Mouse (Mus musculus) kidney, postnatal 0 days (tissue): ENCODE measurements around the gene Lman2l. TPM values are rescaled to one million over a fixed set of nuclear protein-coding genes. Genes with fewer than 3 reads are reported as not detected.

Experiments used
- ATAC-seq: fragments of 200-750 bp; cut with Nextera tagmentation; replicated peaks from 2 replicates; pipeline ENCODE4 v1.8.0; 2017; ENCODE audit warnings: low read depth, moderate number of reproducible peaks, moderate TSS enrichment, moderate library complexity; ENCODE audit not compliant: low FRiP score
- DNase-seq: peaks from one replicate; pipeline ENCODE4 v3.0.0-alpha.2; 2016; ENCODE audit warnings: low spot score
- H3K27ac ChIP-seq: fragments of 300-500 bp; sonication (generic); 2 replicates; pipeline ENCODE4 v1.5.1; 2014; ENCODE audit warnings: mild to moderate bottlenecking
- H3K27me3 ChIP-seq: fragments of 300-500 bp; sonication (generic); 2 replicates; pipeline ENCODE4 v1.6.1; 2014; ENCODE audit warnings: low read length, mixed read lengths; ENCODE audit not compliant: insufficient read depth
- H3K36me3 ChIP-seq: fragments of 300-500 bp; sonication (generic); 2 replicates; pipeline ENCODE4 v1.6.1; 2014; ENCODE audit warnings: low read length, mixed read lengths; ENCODE audit not compliant: insufficient read depth
- H3K4me1 ChIP-seq: fragments of 300-500 bp; sonication (generic); replicated peaks from 2 replicates; pipeline ENCODE4 v1.6.1; 2014; ENCODE audit warnings: antibody characterized with exemption, low read length, mixed read lengths; ENCODE audit not compliant: insufficient read depth
- H3K4me2 ChIP-seq: fragments of 300-500 bp; sonication (generic); 2 replicates; pipeline ENCODE4 v1.6.1; 2014; ENCODE audit warnings: mild to moderate bottlenecking, low read length, moderate library complexity, mixed read lengths
- H3K4me3 ChIP-seq: fragments of 300-500 bp; sonication (generic); replicated peaks from 2 replicates; pipeline ENCODE4 v1.5.1; 2014; ENCODE audit warnings: low read depth, low read length
- H3K9ac ChIP-seq: fragments of 300-500 bp; sonication (generic); 2 replicates; pipeline ENCODE4 v1.6.1; 2014; ENCODE audit warnings: low read depth, low read length
- H3K9me3 ChIP-seq: fragments of 300-500 bp; sonication (generic); replicated peaks from 2 replicates; pipeline ENCODE4 v1.6.1; 2016; ENCODE audit warnings: low read length, inconsistent platforms, mixed read lengths
- CTCF ChIP-seq: IDR thresholded peaks from 2 replicates; pipeline ENCODE4 v1.5.1; 2016; ENCODE audit warnings: antibody characterized with exemption, low read depth, mild to moderate bottlenecking, moderate library complexity
- WGBS: fragments of 180-500 bp; shearing (Covaris S2); extraction: QIAGEN DNeasy Blood & Tissue Kit; methylation state at CpG from one replicate; pipeline ENCODE4 v1.1.7; 2014; 5-methylcytosine and 5-hydroxymethylcytosine counted together
- polyA plus RNA-seq: library from polyadenylated mRNA; unstranded; fragments of >200 nt; fragmentation: Nextera tagmentation; extraction: Ambion mirVana; gene quantifications from 2 replicates; pipeline ENCODE4 v1.2.1, GENCODE M21; 2015

The Lman2l gene
- polyA plus RNA-seq, 1 experiment from 2014 or later: 35.9 TPM

- no peak for TF ChIP-seq CTCF
- no peak for DNase-seq
- Histone ChIP-seq H3K4me1 (peaks cover 5% of the 10 kb centered on the region), H3K27me3 (no peaks in the 10 kb centered on the region), H3K4me2 (no peak overlapping the region), H3K4me3 (no peak overlapping the region), H3K9ac (no peak overlapping the region), H3K36me3 (no peaks in the 10 kb centered on the region), H3K27ac (no peak overlapping the region), H3K9me3 (no peaks in the 10 kb centered on the region)
- 47% methylated on average over 4 of the region's 4 CpGs for WGBS
- ATAC-seq: no peak
Measured at GRCm38 (mm10) chr1:36483825-36484224, 38.8 kb upstream of the Lman2l start.

- no peaks in the 10 kb centered on the region for H3K36me3 ChIP-seq
- 69% methylated on average over 12 of the region's 12 CpGs for WGBS
- H3K9ac ChIP-seq: no peak overlapping the region
- ATAC-seq (peak; percentile 71), DNase-seq (no peak)
- no peak overlapping the region for H3K4me3 ChIP-seq
- no peaks in the 10 kb centered on the region for H3K27me3 ChIP-seq
- H3K27ac ChIP-seq: no peak overlapping the region
- no peaks in the 10 kb centered on the region for H3K9me3 ChIP-seq
- peaks cover 20% of the 10 kb centered on the region for H3K4me1 ChIP-seq
- TF ChIP-seq CTCF: peak; percentile 43; the same call in 1 of the 2 replicates
- H3K4me2 ChIP-seq: no peak overlapping the region
Measured at GRCm38 (mm10) chr1:36479903-36480899, 35.1 kb upstream of the Lman2l start.

- no peaks in the 10 kb centered on the region for H3K9me3 ChIP-seq
- H3K4me2 ChIP-seq: no peak overlapping the region
- no peak overlapping the region for H3K9ac ChIP-seq
- TF ChIP-seq CTCF: no peak
- H3K36me3 ChIP-seq: no peaks in the 10 kb centered on the region
- no peak overlapping the region for H3K4me3 ChIP-seq
- no peaks in the 10 kb centered on the region for H3K27me3 ChIP-seq
- 0 out of 2 replicates have a peak overlapping the region, but pooled peaks have one; percentile 42 for H3K27ac ChIP-seq
- ATAC-seq (peak; percentile 43; the same call in 1 of the 2 replicates), DNase-seq (peak; percentile 62)
- H3K4me1 ChIP-seq: peaks cover 38% of the 10 kb centered on the region
- 37% methylated on average over 2 of the region's 2 CpGs for WGBS
Measured at GRCm38 (mm10) chr1:36478343-36478795, 33.3 kb upstream of the Lman2l start.

- Histone ChIP-seq H3K27ac (no peak overlapping the region), H3K9me3 (no peaks in the 10 kb centered on the region), H3K4me2 (no peak overlapping the region), H3K36me3 (no peaks in the 10 kb centered on the region), H3K4me1 (peaks cover 45% of the 10 kb centered on the region), H3K4me3 (no peak overlapping the region), H3K9ac (no peak overlapping the region), H3K27me3 (no peaks in the 10 kb centered on the region)
- 65% methylated on average over 7 of the region's 7 CpGs for WGBS
- DNase-seq (no peak), ATAC-seq (no peak)
- no peak for TF ChIP-seq CTCF
Measured at GRCm38 (mm10) chr1:36476426-36476825, 31.4 kb upstream of the Lman2l start.

GRCm38 (mm10) chr1:36475480-36476110, 30.5 kb upstream of the Lman2l start:
- H3K9ac ChIP-seq: no peak overlapping the region
- 41% methylated on average over 8 of the region's 8 CpGs for WGBS
- H3K4me3 ChIP-seq: no peak overlapping the region
- no peaks in the 10 kb centered on the region for H3K9me3 ChIP-seq
- H3K4me2 ChIP-seq: peak overlapping the region; percentile 86; the same call in 1 of the 2 replicates
- DNase-seq: no peak
- no peaks in the 10 kb centered on the region for H3K36me3 ChIP-seq
- H3K27me3 ChIP-seq: no peaks in the 10 kb centered on the region
- ATAC-seq: no peak
- peaks cover 45% of the 10 kb centered on the region for H3K4me1 ChIP-seq
- no peak for TF ChIP-seq CTCF
- no peak overlapping the region for H3K27ac ChIP-seq

GRCm38 (mm10) chr1:36474646-36475045, 29.6 kb upstream of the Lman2l start:
- Histone ChIP-seq H3K27me3 (no peaks in the 10 kb centered on the region), H3K36me3 (no peaks in the 10 kb centered on the region), H3K27ac (no peak overlapping the region), H3K9ac (no peak overlapping the region), H3K4me1 (peaks cover 40% of the 10 kb centered on the region), H3K4me3 (no peak overlapping the region), H3K9me3 (no peaks in the 10 kb centered on the region), H3K4me2 (peak overlapping the region; percentile 86; the same call in 1 of the 2 replicates)
- DNase-seq (no peak), ATAC-seq (no peak)
- TF ChIP-seq CTCF: no peak
- 40% methylated on average over 3 of the region's 3 CpGs for WGBS
